In the genomic region with DNA sequence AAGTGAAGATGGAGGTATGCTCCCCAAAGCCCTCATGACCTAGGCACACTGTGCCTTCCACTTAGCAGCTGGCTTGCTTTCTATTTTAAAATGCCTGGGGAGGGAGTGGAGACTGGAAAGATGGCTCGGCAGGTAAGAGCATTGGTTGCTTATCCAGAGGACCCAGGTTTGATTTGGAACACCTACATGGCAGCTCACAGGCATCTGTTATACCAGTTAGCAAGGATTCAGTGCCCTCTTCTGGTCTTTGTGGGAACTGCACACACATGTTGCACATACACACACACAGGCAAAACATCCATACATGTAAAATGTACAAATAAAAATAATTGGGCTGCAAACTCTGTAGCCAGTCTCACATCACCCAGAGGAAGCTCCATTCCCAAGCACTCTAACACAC, we compare ENCODE assay signal across 21 mouse cellular contexts.
DNase-seq lines count a peak whose midpoint lies in the region; ATAC-seq and TF ChIP-seq lines count a peak whose summit lies in the region.
"Had no signal": no experiment of that assay in that cellular context is flagged by ENCODE, and none has a peak within 500 bp of the region (broad histone marks: within the 10 kb centered on the region; RNA-seq: fewer than 3 reads in every experiment).

No protein-coding gene starts in this region.

- H3K36me3 ChIP-seq in heart, adult 2 months (ENCODE audit: control insufficient read depth, insufficient read depth, low read length), result peaks cover 5% of the 10 kb centered on the region
- H3K36me3 ChIP-seq in heart, embryonic 12.5 days, result peaks cover 60% of the 10 kb centered on the region

- TF ChIP-seq CTCF in heart, adult 2 months (IDR thresholded peaks at IDR 0.05), result peak; percentile 46
- peak; percentile 8; the same call in 1 of the 2 replicates for TF ChIP-seq CTCF in left cerebral cortex, adult 2 months (IDR thresholded peaks at IDR 0.05)

- TF ChIP-seq EP300 in heart, adult 2 months (IDR thresholded peaks at IDR 0.05; ENCODE audit: insufficient read depth, low read depth, low read length), result no peak

- no peak overlapping the region for H3K27ac ChIP-seq in heart, adult 2 months
- no peak overlapping the region for H3K27ac ChIP-seq in heart, embryonic 12.5 days (ENCODE audit: poor library complexity, severe bottlenecking)
- H3K27ac ChIP-seq in left cerebral cortex, adult 2 months, result no peak overlapping the region
- H3K27ac ChIP-seq: embryonic facial prominence, embryonic 13.5 days; kidney, embryonic 15.5 days; limb, embryonic 15.5 days; stomach, embryonic 15.5 days had no signal

- DNase-seq in heart, adult 2 months, result no peak
- no peak for DNase-seq in left cerebral cortex, adult 2 months (ENCODE audit: extremely low spot score in 1 of 2, low spot score in 2 of 2)
- DNase-seq in left cerebral cortex, adult 18-20 months (ENCODE audit: low spot score in 2 of 2), result no peak
- DNase-seq in 3T3-L1 (ENCODE audit: low read depth, low spot score) (peak; percentile 17), NIH3T3 (ENCODE audit: low read depth) (peak; percentile 11)
- DNase-seq in spleen, postnatal 36 days (ENCODE audit: low spot score in 2 of 2), result no peak
- no peak for DNase-seq in ovary, postnatal 14 days (ENCODE audit: low spot score)
- DNase-seq: adrenal gland, postnatal 25 days; B cell, adult 2 months; cerebellum, adult 11 months; layer of hippocampus, postnatal 36 days; lung, adult 2 months; midbrain, embryonic 14.5 days; right cerebral cortex, postnatal 25 days had no signal

- no peak overlapping the region for H3K4me2 ChIP-seq in heart, embryonic 12.5 days
- H3K4me2 ChIP-seq: embryonic facial prominence, embryonic 13.5 days; kidney, embryonic 15.5 days; limb, embryonic 15.5 days; stomach, embryonic 15.5 days had no signal

- no peaks in the 10 kb centered on the region for H3K4me1 ChIP-seq in heart, adult 2 months (ENCODE audit: control insufficient read depth, insufficient read depth, low read length)
- H3K4me1 ChIP-seq in heart, embryonic 12.5 days (replicated peaks), result peaks cover 14% of the 10 kb centered on the region; the same call in 1 of the 2 replicates
- H3K4me1 ChIP-seq: embryonic facial prominence, embryonic 13.5 days; kidney, embryonic 15.5 days; limb, embryonic 15.5 days; stomach, embryonic 15.5 days had no signal

- no peak for ATAC-seq in heart, embryonic 12.5 days (ENCODE audit: insufficient number of reproducible peaks, low FRiP score)
- ATAC-seq: forebrain, embryonic 14.5 days had no signal

- intact Hi-C loops in heart, adult 2 months (cut with DNase I), result loop anchor here (5.0 kb wide), 1 partner anchor 156 kb away; the partner anchor contains the start of genes Ccdc148 and Pkp4
- intact Hi-C loops in left cerebral cortex, adult 2 months (cut with DNase I), result no loop called here

- no peak overlapping the region for H3K4me3 ChIP-seq in heart, adult 2 months
- no peak overlapping the region for H3K4me3 ChIP-seq in heart, embryonic 12.5 days
- H3K4me3 ChIP-seq in left cerebral cortex, adult 2 months, result no peak overlapping the region
- H3K4me3 ChIP-seq: embryonic facial prominence, embryonic 13.5 days; kidney, embryonic 15.5 days; limb, embryonic 15.5 days; myocyte; stomach, embryonic 15.5 days had no signal

- H3K27me3 ChIP-seq in heart, adult 2 months (ENCODE audit: control insufficient read depth, insufficient read depth, low read length), result no peaks in the 10 kb centered on the region
- no peaks in the 10 kb centered on the region for H3K27me3 ChIP-seq in heart, embryonic 12.5 days (replicated peaks)
- H3K27me3 ChIP-seq: embryonic facial prominence, embryonic 13.5 days; kidney, embryonic 15.5 days; limb, embryonic 15.5 days; stomach, embryonic 15.5 days had no signal

- no peaks in the 10 kb centered on the region for H3K79me2 ChIP-seq in heart, adult 2 months (replicated peaks; ENCODE audit: control insufficient read depth, insufficient read depth, low read length)

- H3K9ac ChIP-seq in heart, adult 2 months (ENCODE audit: low read depth, low read length), result no peak overlapping the region
- H3K9ac ChIP-seq in heart, embryonic 12.5 days, result no peak overlapping the region
- H3K9ac ChIP-seq: embryonic facial prominence, embryonic 13.5 days; kidney, embryonic 15.5 days; limb, embryonic 15.5 days; stomach, embryonic 15.5 days had no signal

- peaks cover 10% of the 10 kb centered on the region for H3K9me3 ChIP-seq in heart, embryonic 12.5 days (replicated peaks)

- no peak for TF ChIP-seq POLR2A in heart, adult 2 months (IDR thresholded peaks at IDR 0.05; ENCODE audit: insufficient read depth, low read depth, low read length)

- 100% methylated on average over 1 of the region's 1 CpGs for WGBS in heart, adult 2 months
- 90% methylated on average over 1 of the region's 1 CpGs for WGBS in heart, embryonic 12.5 days

Comparison
In these comparisons a context has a peak if more than half of its experiments do, and no peak if none do; other contexts are left out.
1. DNase-seq: peak in 3T3-L1 (single experiment) and NIH3T3 (single experiment); none in heart, adult 2 months (0 of 2), left cerebral cortex, adult 2 months (0 of 2), left cerebral cortex, adult 18-20 months (0 of 2), spleen, postnatal 36 days (0 of 2) and ovary, postnatal 14 days (single experiment).